Mouse (Mus musculus) megakaryocyte-erythroid progenitor cell, adult 5-6 weeks (primary cell): ENCODE measurements at regions not wholly inside any gene's neighbourhood (a gene's known extent, or its start where the extent isn't known, plus 50 kb on each side); places are given as distances from the start of the nearest gene placed in this dataset.
"Not testable (repeated sequence)": the region's sequence is repeated elsewhere in the genome, so short reads cannot be mapped to it uniquely, and the experiment has no call there.

Experiments
- ATAC-seq: replicated peaks from 2 replicates; pipeline ENCODE4 v1.8.0; 2016; ENCODE audit warnings: mild to moderate bottlenecking, inconsistent platforms; ENCODE audit not compliant: severe bottlenecking, poor library complexity, low FRiP score, low TSS enrichment

DNA sequence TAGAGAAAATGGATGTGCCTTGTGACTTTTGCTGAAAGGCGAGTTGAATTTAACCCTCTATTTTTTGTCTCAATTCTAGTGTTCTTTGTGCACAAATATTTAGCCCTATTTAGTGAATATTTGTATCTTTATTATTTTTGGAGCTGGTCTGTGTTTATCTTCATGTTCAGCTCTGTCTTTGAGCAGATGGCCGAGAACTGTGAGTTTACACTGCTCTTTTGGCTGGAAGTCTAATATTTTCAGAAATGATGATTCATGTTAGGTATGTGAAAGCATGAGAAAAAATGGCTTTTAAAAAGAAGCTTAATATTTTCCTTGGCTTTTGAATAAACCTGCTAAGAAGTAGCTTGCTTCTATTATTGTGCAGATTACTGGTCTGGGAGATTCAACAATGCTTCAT, 505.4 kb downstream of the Sema5a start:
- ATAC-seq: no peak

DNA sequence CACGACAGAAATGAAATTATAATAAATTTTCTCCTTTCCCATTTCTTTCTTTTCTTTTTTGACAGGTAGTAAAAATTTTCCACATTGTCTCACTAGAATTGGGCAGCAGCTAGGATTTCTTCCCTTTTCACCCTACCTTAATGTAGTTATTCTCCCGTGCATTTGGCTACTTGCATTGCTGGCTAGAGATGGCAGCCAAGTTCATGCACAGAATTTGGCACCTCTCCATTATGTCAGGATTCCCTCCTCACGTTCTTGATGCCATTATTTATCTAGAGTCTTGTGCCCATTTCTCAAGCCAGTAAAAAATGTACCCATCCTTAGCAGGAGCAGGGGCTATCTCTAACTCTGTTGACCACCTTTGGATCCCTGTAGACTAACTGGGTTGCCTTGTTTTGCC, 507.4 kb downstream of the Sema5a start:
- no peak for ATAC-seq

DNA sequence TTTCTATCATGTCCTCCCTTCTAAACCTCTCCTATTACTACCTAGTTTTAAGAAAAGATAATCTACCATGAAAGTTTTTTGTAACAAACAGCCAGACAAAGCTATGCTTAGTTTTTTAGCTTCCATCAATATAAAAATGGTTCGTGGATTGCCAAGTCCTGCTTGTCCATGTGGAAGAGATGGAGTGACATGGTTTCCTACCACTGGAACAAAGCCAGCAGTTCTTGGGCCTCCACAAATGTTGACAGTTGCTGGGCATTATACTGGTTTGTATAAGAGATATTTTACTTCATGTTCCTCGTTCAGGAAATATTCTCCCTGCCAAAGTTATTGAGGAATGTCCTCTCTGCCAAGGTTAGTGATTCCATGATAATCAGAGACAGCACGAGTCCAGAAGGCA, 515.5 kb downstream of the Sema5a start:
- no peak for ATAC-seq

DNA sequence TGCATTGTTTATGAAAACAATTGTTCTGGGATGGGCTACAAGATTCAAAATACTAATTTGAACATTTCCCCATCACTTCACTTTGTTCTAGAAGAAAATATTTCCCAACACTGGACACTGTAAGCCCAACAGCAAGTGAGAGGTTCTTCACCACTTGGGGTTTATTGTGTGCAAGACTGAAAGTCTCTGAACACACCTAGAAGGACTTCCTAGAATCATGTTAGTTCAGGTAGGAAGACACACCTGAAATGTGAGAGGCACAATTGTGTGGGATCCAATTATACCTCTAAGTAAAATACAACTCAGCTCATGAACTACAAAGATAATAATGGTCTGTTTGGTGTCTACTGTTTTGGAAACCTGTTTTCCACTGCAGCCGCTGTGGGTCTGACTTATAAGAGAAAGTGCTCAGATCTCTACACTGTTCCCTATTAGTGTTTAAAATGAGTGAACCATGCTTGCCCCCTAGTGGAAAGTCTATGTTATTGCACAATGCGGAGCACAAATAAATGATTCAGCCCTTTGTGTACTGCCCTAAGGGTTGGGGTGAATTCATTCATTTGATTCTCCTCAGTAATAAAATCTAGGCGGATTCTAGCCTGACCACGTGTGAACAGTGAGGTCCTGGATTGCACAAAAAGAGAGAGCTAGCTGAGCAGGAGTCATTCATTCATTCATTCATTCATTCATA, 521.5 kb downstream of the Sema5a start:
- no peak for ATAC-seq

DNA sequence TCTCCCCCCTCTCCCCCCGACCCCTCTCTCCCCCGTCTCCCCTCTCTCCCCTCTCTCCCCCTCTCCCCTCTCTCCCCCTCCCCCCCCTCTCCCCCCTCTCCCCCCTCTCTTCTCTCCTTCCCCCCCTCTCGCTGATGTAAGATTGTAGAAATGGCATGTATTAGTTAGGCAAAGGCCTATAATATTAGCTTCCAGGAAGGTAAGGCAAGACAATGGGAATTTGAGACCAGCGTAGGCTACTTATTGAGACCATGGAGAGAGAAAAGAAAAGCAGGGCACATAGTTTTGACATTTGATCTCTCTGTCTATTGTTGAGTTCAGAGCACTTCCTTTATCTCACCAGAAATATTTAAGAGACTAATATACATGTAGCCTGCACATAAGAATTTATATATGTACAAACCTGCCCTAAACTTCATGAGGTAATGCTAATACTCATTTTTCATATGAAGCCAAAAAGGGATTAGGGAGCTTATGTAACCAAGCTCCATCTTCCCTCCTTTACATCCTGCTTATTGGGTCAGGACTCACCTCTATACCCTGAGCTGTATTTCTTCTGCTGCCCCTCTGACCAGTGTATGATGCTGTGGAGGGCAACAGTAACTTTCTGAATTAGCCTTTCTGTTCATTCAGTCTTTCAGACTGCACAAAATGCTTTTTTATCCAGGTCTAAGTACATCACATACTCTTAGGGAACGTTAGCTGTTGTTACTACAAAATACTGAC, 522.3 kb downstream of the Sema5a start:
- ATAC-seq: no peak

DNA sequence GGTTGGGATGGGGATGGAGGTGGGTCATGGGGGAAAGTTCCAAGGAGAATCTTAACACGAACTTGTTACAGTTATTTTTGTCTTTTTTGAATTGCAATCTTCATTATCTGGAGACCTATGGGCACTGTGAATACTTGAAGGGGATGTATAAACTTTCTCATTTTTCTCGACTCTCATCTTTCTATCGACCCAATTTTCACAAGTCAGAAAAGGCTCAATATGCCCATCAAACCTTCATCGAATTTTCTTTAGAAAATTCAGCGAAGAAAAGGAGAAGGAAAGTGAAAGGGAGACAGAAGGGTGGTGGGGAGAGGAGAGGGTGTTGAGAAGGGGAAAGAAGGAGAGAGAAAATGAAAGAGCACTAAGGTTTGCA, 533.6 kb downstream of the Sema5a start:
- not testable (repeated sequence) for ATAC-seq

DNA sequence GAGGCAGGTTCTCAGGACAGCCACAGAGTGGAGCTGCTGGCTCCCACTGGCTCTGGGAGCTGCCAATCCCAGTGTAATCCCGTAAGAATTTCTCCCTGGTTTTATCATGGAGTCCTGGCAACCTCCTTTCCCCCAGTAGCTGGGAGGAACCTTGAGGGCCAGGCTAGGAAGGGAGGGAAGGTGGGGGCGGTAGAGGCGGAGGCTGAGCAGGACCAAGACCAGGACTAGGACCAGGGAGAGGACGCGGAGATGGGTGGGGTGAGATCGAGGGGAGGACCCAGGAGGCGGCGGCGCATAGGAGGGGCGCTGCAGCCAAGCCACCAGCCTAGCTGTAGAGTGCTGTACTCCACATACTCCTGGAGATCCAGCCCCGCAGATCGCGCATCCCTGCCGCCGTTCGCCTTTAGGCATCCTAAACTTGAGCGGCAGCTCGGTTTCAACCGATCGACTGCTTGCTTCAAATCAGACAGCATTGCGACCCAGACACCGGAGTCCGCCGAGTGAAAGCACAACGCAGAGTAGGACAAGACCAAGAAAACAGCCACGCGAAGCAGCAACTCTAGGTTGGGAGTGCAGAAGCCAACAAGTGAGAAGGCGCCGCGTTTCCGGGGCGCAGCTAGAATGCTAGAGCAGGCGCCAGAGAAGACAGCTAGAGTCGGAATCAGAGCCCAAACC, 534.1 kb downstream of the Sema5a start:
- ATAC-seq: peak; percentile 73; the same call in 1 of the 2 replicates

DNA sequence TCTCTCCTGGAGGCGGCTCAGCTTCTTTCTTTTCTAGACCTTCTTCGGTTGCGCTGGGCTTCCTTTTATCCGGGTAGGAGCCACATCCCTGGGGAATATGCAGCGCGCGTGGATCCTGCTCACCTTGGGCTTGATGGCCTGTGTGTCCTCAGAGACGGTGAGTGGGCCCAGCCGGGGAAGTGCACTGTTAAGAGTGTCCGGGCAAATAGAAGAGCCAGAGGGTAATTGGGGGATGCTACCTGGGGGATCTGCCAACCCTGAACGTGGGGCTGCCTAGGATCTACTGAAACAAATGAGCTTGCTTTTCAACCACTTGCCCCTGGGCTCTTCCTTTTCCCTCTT, 534.6 kb downstream of the Sema5a start:
- ATAC-seq: not testable (repeated sequence)

DNA sequence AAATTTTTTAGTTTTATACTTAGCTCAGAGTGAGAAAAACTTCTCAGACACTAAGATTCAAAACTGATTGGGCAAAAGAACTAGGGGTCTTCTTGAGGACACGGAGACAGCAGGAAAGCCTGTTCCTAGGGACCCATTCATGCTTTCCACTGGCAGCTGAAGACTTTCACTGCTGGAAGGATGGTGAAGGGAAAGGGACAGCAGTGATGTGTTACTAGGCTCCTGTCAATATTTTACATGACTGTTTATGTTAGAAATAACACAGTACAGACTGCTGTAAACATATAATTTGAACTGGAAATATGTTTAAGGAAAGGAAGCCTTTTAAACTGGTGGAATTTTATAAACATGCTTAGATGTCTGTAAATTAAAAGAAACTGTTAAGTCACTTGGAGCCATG, 537.0 kb downstream of the Sema5a start:
- ATAC-seq: not testable (repeated sequence)

DNA sequence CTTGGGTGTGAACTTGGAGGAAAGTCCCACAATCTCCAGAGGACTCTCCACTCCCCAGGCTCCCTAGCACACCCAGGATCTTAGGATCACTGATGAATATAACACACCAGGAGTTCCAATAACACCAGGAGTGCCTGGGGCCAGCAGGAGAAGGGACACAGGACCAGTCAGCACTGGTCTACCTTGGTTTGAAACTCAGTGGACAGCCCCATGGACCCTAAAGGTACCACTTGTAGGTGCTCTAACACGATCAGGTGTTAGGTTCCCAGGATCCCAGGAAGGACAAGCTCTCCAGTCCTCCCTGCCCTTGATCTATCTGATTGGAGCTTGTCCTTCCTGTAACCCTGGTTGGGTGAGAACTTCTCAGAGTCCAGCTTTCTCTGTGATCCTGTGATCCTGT, 554.6 kb downstream of the Sema5a start:
- ATAC-seq: no peak

DNA sequence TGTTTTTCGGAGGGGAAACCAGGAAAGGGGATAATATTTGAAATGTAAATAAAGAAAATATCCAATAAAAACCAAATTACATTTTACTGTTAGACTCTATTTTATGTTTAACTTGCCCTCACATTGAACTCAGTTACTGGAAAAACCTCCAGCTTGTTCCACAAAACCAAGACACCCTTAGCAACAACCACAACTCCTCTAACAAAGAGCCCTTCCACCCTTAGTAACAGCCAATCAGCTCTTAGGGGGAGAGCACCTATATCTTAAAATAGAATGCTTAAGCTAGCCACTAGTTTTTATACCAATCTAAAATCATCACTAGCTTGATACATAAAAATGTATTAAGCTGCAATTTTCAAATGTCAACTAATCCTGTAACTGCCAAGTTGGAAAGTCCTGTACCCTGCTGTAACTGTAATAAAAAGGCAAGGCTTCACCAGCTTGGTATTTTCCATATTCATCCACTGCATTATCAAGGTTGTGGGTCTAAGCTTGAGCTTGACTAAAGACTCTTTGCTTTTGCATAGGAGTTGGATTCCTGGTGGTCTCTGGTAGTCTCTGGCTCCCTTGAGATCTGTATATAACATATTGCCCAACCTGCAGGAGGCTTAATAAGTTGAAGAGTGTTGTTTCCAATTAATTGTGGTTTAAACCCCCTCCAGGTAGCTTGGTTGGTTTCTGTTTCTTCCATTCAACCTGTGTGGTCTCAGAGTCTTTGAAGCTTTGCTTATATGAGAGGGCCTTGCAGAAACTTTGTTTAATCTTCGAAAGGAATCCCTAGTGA, 566.4 kb downstream of the Sema5a start:
- ATAC-seq: no peak

DNA sequence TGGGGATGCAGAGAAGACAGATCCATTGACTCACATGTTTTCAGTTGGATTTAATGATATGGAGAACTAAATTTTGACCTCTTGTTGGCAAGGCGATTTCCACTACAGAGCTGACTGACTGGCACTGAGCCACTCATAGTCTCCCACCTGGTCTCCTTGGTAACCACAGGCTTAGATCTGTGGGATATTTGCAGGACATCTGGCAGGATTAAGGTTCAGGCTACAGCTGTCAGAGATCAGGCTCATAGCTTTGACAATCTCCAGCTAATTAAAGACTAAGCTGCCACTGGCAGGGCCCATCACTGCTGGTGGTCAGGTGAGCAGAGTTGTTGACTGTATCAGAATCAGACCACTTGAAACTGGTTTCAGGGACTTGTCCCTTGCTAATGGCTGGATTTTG, 595.4 kb downstream of the Sema5a start:
- ATAC-seq: no peak
